Mouse (Mus musculus): ENCODE data around the gene Fgf22.

GRCm38 (mm10) chr10:79762875-79763274 is 8.0 kb downstream of the Fgf22 start:
- TF ChIP-seq CTCF (conservative IDR thresholded peaks at IDR 0.05; ENCODE audit: low read length) (no peak), NANOG (IDR thresholded peaks at IDR 0.05; ENCODE audit: borderline replicate concordance, low read length) (no peak)
